Mouse (Mus musculus) forebrain, postnatal 0 days (tissue): ENCODE results near the gene B3gat2. TPM values are rescaled to one million over a fixed set of nuclear protein-coding genes. Genes with fewer than 3 reads are reported as not detected.
A peak's percentile ranks its signal among the peaks of the same experiment; 100 is the strongest.

Experiments used
- ATAC-seq: fragments of 200-750 bp; cut with Nextera tagmentation; 2 replicates; pipeline ENCODE4 v1.8.0; 2017; ENCODE audit warnings: mild to moderate bottlenecking, moderate library complexity
- DNase-seq: peaks from one replicate; pipeline ENCODE4 v3.0.0-alpha.2; 2015
- H3K27ac ChIP-seq: fragments of 300-500 bp; sonication (generic); 2 replicates; pipeline ENCODE4 v1.5.1; 2014; ENCODE audit warnings: low read depth, mild to moderate bottlenecking, antibody characterized with exemption, low read length, moderate library complexity, mixed read lengths
- H3K27me3 ChIP-seq: fragments of 300-500 bp; sonication (generic); 2 replicates; pipeline ENCODE4 v1.6.1; 2014; ENCODE audit warnings: mild to moderate bottlenecking, low read length, mixed read lengths; ENCODE audit not compliant: insufficient read depth
- H3K36me3 ChIP-seq: fragments of 300-500 bp; sonication (generic); 2 replicates; pipeline ENCODE4 v1.6.1; 2014; ENCODE audit warnings: mild to moderate bottlenecking, moderate library complexity; ENCODE audit not compliant: insufficient read depth
- H3K4me1 ChIP-seq: fragments of 300-500 bp; sonication (generic); 2 replicates; pipeline ENCODE4 v1.6.1; 2014; ENCODE audit warnings: antibody characterized with exemption; ENCODE audit not compliant: insufficient read depth
- H3K4me2 ChIP-seq: fragments of 300-500 bp; sonication (generic); 2 replicates; pipeline ENCODE4 v1.6.1; 2014; ENCODE audit warnings: low read depth, mild to moderate bottlenecking, moderate library complexity
- H3K4me3 ChIP-seq: fragments of 300-500 bp; sonication (generic); 2 replicates; pipeline ENCODE4 v1.5.1; 2014; ENCODE audit warnings: low read depth, low read length, mixed read lengths
- H3K9ac ChIP-seq: fragments of 300-500 bp; sonication (generic); 2 replicates; pipeline ENCODE4 v1.6.1; 2014; ENCODE audit warnings: mild to moderate bottlenecking
- H3K9me3 ChIP-seq: fragments of 300-500 bp; sonication (generic); 2 replicates; pipeline ENCODE4 v1.6.1; 2016; ENCODE audit warnings: low read length
- CTCF ChIP-seq: sonication (generic); IDR thresholded peaks from 2 replicates; pipeline ENCODE4 v1.5.1; 2016; ENCODE audit warnings: antibody characterized with exemption, control low read depth, low read depth
- WGBS: fragments of 180-500 bp; shearing (Covaris S2); extraction: QIAGEN DNeasy Blood & Tissue Kit; methylation state at CpG from one replicate; pipeline ENCODE4 v1.1.7; 2014; 5-methylcytosine and 5-hydroxymethylcytosine counted together
- polyA plus RNA-seq: library from polyadenylated mRNA; unstranded; fragments of >200 nt; fragmentation: Nextera tagmentation; extraction: Ambion mirVana; gene quantifications from 2 replicates; pipeline ENCODE4 v1.2.1, GENCODE M21; 2015
- total RNA-seq: library from RNA; depleted of rRNA; stranded (reverse); fragments of >200 nt; gene quantifications from 2 replicates; pipeline ENCODE4 v1.2.3, GENCODE M21; 2014; rRNA removed

B3gat2 gene
- 15.0 and 21.3 TPM in 2 replicates for total RNA-seq
- polyA plus RNA-seq = 8.1 and 11.1 TPM in 2 replicates

GRCm38 (mm10) chr1:23761502-23762135, at the start of gene B3gat2:
Gene B3gat2 (plus strand): TSS chr1:23761753.
- peak within 1 kb of the TSS; percentile 77 for H3K4me3 ChIP-seq
- H3K9ac ChIP-seq = peak within 1 kb of the TSS; percentile 54
- peaks cover 7% of the 10 kb centered on the region; the same call in 1 of the 2 replicates for H3K27me3 ChIP-seq
- peak within 1 kb of the TSS; percentile 57; the same call in 1 of the 2 replicates for H3K27ac ChIP-seq
- H3K4me2 ChIP-seq = peak within 1 kb of the TSS; percentile 89
- ATAC-seq = peak; percentile 66
- H3K9me3 ChIP-seq = no peaks in the 10 kb centered on the region
- peaks cover 9% of the 10 kb centered on the region; the same call in 1 of the 2 replicates for H3K4me1 ChIP-seq
- peak; percentile 80 for DNase-seq
- TF ChIP-seq CTCF = peak; percentile 47
- no peaks in the 10 kb centered on the region for H3K36me3 ChIP-seq
- under 1% methylated on average over 32 of the region's 34 CpGs for WGBS

GRCm38 (mm10) chr1:23720326-23720725, 41.2 kb upstream of the B3gat2 start:
- no peaks in the 10 kb centered on the region for H3K36me3 ChIP-seq
- no peak overlapping the region for H3K27ac ChIP-seq
- H3K9ac ChIP-seq = no peak overlapping the region
- H3K9me3 ChIP-seq = no peaks in the 10 kb centered on the region
- TF ChIP-seq CTCF = no peak
- DNase-seq = no peak
- H3K4me2 ChIP-seq = no peak overlapping the region
- 93% methylated on average over 8 of the region's 8 CpGs for WGBS
- ATAC-seq = no peak
- no peak overlapping the region for H3K4me3 ChIP-seq
- H3K4me1 ChIP-seq = no peaks in the 10 kb centered on the region
- no peaks in the 10 kb centered on the region for H3K27me3 ChIP-seq

GRCm38 (mm10) chr1:23721036-23721435, 40.5 kb upstream of the B3gat2 start:
- no peak overlapping the region for H3K27ac ChIP-seq
- WGBS = 81% methylated on average over 2 of the region's 2 CpGs
- no peaks in the 10 kb centered on the region for H3K36me3 ChIP-seq
- H3K27me3 ChIP-seq = no peaks in the 10 kb centered on the region
- no peak overlapping the region for H3K4me2 ChIP-seq
- ATAC-seq (no peak), DNase-seq (no peak)
- no peaks in the 10 kb centered on the region for H3K9me3 ChIP-seq
- no peak overlapping the region for H3K9ac ChIP-seq
- TF ChIP-seq CTCF = no peak
- no peaks in the 10 kb centered on the region for H3K4me1 ChIP-seq
- no peak overlapping the region for H3K4me3 ChIP-seq

GRCm38 (mm10) chr1:23722469-23723372, 38.8 kb upstream of the B3gat2 start:
- TF ChIP-seq CTCF = no peak
- 50% methylated on average over 15 of the region's 15 CpGs for WGBS
- no peak overlapping the region for H3K4me3 ChIP-seq
- no peaks in the 10 kb centered on the region for H3K9me3 ChIP-seq
- H3K4me1 ChIP-seq = no peaks in the 10 kb centered on the region
- no peaks in the 10 kb centered on the region for H3K27me3 ChIP-seq
- peak; percentile 61 for ATAC-seq
- no peak overlapping the region for H3K9ac ChIP-seq
- H3K27ac ChIP-seq = no peak overlapping the region
- no peak overlapping the region for H3K4me2 ChIP-seq
- peak; percentile 16 for DNase-seq
- H3K36me3 ChIP-seq = no peaks in the 10 kb centered on the region

GRCm38 (mm10) chr1:23731324-23731723, 30.2 kb upstream of the B3gat2 start:
- no peak overlapping the region for H3K4me2 ChIP-seq
- no peaks in the 10 kb centered on the region for H3K9me3 ChIP-seq
- DNase-seq = no peak
- no peaks in the 10 kb centered on the region for H3K4me1 ChIP-seq
- no peak overlapping the region for H3K9ac ChIP-seq
- WGBS = 88% methylated on average over 5 of the region's 5 CpGs
- H3K4me3 ChIP-seq = no peak overlapping the region
- no peak overlapping the region for H3K27ac ChIP-seq
- no peaks in the 10 kb centered on the region for H3K27me3 ChIP-seq
- TF ChIP-seq CTCF = no peak
- ATAC-seq = no peak
- H3K36me3 ChIP-seq = no peaks in the 10 kb centered on the region

- Histone ChIP-seq H3K27ac (no peak overlapping the region), H3K4me2 (no peak overlapping the region), H3K4me1 (no peaks in the 10 kb centered on the region), H3K4me3 (no peak overlapping the region), H3K9ac (no peak overlapping the region), H3K9me3 (no peaks in the 10 kb centered on the region), H3K27me3 (no peaks in the 10 kb centered on the region), H3K36me3 (no peaks in the 10 kb centered on the region)
- no peak for DNase-seq
- 40% methylated on average over 3 of the region's 3 CpGs for WGBS
- no peak for TF ChIP-seq CTCF
- ATAC-seq = no peak
Observed at GRCm38 (mm10) chr1:23750864-23751532, 10.6 kb upstream of the B3gat2 start.
